Mouse (Mus musculus): ENCODE data around the gene Cdhr3.
"Not testable (repeated sequence)": the region's sequence is repeated elsewhere in the genome, so short reads cannot be mapped to it uniquely, and the experiment has no call there.

Gene Cdhr3

GRCm38 (mm10) chr12:33076309-33076708 lies 16.4 kb downstream of the Cdhr3 start:
- DNase-seq (ENCODE audit: low read depth, low spot score): no peak

- DNase-seq (ENCODE audit: low read depth, low spot score): no peak
Measured at GRCm38 (mm10) chr12:33071901-33072672, 20.6 kb downstream of the Cdhr3 start.

GRCm38 (mm10) chr12:33068977-33069376 lies 23.7 kb downstream of the Cdhr3 start:
- DNase-seq (ENCODE audit: low read depth, low spot score): no peak

DNA sequence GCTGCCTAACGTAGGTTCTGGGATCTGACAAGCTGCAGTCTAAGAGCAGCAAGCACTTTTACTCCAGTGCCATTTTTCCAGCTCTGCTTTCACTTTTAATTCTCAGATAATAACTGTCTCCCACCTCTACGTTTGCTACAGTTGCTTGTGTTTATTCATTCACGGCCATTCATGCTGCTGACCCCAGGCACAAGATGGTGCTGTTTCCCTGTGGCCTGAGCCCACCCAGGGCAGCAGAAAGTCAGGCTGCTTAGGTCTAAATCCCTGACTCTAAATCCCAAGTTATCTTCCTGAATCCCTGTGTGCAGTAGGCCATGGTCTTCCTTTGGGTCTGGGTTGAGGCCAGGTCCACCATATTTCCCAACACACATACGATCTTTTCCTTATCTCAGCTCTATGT lies 26.3 kb downstream of the Cdhr3 start:
- no peak for DNase-seq (ENCODE audit: low read depth, low spot score)

DNA sequence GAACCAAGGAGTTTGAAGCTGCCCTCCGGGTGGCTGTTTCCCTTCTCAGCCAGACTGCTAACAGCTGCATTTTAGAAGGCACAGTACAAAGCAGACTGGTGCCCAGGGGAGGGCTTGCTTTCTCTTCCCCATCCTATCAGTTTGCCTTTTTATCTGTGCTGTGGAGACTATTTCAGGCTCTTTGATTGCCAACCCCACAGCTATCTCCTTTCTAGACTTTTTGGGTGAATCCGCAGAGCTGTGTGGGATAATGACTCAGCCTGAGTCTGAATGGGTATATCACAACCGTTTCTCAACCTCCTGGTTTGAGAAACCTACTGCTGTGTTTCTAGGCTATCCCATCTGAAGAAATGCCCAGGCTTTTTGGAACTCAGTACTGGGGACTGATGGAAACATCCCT lies 27.5 kb downstream of the Cdhr3 start:
- no peak for DNase-seq (ENCODE audit: low read depth, low spot score)

DNA sequence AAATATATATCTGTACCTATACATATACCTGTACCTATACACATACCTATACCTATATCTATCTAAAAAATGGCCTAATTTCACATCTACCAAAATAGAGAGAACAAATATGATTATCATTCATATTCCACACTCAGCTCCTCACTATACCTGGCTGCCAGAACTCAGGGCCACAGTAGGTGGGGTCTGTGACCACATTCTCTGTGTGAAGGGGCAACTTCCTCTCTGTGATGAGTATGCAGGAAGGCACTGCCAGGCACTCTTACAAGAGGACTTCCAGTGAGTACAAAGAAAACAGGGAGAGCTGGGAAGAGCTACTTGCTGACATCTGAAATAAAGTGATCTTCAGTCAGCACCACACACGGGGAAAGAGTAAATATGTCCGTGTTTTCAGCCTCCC lies 28.4 kb downstream of the Cdhr3 start:
- no peak for DNase-seq (ENCODE audit: low read depth, low spot score)

DNA sequence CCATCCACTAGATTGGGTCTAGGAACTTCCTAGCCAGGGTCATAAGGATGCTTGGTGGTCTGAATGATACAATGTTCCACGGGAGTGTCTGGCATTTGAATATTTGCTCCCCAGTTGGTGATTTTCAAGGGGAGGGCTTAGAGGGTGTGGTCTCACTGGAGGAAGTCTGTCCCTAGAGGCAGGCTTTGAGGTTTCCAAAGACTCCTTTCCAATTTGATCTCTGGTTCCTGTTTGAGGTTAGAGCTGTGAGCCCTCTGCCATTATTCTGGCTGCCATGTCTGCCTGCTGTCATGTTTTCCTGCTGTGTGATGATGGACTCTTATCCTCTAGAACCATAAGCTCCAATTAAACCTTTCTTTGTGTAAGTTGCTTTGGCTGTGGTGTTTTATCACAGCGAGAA lies 29.4 kb downstream of the Cdhr3 start:
- no peak for DNase-seq (ENCODE audit: low read depth, low spot score)

- DNase-seq (ENCODE audit: low read depth, low spot score): not testable (repeated sequence)
Measured at GRCm38 (mm10) chr12:33062379-33062778, 30.3 kb downstream of the Cdhr3 start.

- DNase-seq (ENCODE audit: low read depth, low spot score): no peak
Measured at GRCm38 (mm10) chr12:33061651-33062050, 31.0 kb downstream of the Cdhr3 start.

GRCm38 (mm10) chr12:33057231-33058048 lies 35.2 kb downstream of the Cdhr3 start:
- no peak for DNase-seq (ENCODE audit: low read depth, low spot score)

DNA sequence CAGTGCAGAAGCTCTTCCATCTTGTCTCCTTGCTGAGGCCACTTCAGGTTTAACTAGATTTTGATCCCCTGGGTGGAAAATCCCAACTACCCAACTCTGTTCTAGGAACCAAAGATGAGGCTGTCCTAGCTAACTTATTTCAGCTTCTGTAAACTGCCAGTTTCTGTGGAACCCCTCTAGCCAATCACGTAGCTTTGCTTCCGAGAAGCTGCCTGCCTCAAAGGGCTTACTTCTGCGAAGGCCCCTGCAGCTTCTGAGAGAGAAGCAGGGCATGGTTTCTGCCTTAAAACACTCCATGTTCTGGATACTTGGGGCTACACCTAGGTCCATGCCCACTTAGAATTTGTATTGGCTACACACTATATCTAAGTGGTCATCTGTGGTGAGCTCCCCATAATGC lies 36.1 kb downstream of the Cdhr3 start:
- no peak for DNase-seq (ENCODE audit: low read depth, low spot score)

DNA sequence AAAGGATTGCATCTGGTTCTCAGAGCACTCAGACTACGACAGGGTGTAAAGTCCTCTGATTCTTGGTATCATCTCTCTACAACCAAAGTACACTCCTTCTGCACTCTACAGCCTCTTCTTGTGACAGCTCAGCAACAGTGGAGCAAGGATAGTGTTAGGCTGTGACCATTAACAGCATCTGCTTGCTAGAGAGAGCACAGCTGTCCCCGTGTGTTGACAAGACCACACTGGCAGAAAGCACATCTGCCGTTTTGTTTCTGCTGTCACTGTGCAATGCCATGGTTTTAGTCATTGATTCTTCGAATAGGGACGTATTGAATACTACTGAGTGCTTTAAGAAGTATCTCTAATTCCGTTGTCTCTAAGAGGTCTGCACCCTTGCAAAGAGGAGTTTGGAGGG lies 36.6 kb downstream of the Cdhr3 start:
- DNase-seq (ENCODE audit: low read depth, low spot score): no peak

GRCm38 (mm10) chr12:33053746-33054145 lies 38.9 kb downstream of the Cdhr3 start:
- peak; percentile 30 for DNase-seq (ENCODE audit: low read depth, low spot score)

DNA sequence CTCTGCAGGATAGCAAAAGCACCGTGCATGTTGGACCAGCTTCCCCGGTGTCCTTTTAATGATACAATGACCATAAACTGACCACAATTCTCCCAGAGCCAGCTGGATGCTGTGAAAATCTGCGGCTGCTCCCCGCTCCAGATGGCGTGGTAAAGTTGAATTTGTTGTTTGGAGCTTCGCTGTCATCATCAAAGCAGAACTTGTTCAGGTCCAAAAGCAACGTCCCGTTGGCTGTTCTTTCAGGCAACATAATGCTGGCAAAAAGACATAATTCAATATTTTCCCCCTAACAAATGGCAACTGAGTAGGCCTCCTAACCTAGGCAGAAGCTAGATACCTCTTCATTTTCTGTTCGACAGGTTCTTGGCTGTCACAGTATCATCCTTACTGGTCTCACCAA lies 39.4 kb downstream of the Cdhr3 start:
- no peak for DNase-seq (ENCODE audit: low read depth, low spot score)

DNA sequence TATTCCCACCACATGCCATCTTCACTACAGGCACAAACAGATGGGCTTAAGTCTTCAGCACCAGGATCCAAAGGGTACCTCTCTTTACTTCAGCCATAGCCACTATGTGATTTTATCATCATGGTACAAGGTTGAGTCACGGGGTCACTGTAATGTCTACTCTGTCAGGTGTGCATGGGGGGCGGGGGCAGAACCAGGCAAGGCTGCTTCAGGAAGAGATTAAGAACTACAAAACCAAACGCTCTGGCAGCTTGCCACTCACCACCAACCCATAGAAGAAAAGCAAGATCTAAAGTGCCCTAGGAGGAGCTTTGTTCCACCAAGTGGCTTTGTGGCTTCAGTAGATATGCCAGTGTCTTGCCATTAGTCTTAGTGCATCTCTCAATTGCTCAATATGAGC lies 44.3 kb downstream of the Cdhr3 start:
- DNase-seq (ENCODE audit: low read depth, low spot score): no peak

- no peak for DNase-seq (ENCODE audit: low read depth, low spot score)
Measured at GRCm38 (mm10) chr12:33046434-33046833, 46.2 kb downstream of the Cdhr3 start.

- DNase-seq (ENCODE audit: low read depth, low spot score): no peak
Measured at GRCm38 (mm10) chr12:33045533-33046361, 46.9 kb downstream of the Cdhr3 start.

DNA sequence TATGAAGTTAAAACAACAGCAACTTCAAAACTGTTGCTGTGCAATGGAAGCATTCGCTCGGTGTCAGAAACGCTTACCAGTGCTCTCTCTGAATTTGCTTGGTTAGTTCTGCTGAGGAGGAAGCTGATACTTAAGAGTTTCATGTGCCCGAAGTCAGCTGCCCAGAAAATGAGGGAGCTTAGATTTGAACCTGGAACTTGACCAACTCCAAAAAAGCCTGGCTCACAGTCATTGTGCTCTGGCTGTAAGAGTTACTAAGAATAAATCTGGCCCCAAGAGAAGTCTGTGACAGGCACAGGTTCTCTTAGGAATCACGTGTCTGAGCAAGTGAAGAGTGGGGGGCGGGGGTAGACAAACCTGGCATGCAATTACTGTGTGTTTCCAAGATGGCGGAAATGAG lies 51.2 kb downstream of the Cdhr3 start:
- DNase-seq (ENCODE audit: low read depth, low spot score): no peak

GRCm38 (mm10) chr12:33040811-33041210 lies 51.9 kb downstream of the Cdhr3 start:
- DNase-seq (ENCODE audit: low read depth, low spot score): no peak

DNA sequence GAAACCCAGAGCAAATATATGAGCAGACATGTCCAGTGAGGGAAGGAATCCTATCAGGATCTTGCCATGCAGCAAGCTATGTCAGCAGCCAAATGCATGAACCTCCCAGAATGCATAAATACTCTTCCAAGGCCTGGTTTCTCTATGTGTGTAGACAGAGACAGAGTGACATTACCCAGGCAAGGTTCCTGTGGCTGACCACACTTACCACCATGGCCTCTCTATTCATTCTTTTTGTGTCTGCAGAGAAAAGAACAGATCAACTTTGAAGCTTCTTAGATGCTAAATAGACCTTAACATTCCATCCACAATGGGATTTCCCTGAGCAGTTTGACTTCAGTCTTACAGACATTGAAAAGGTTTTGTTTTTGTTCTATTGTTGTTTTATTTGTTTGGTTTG lies 54.0 kb downstream of the Cdhr3 start:
- no peak for DNase-seq (ENCODE audit: low read depth, low spot score)

DNA sequence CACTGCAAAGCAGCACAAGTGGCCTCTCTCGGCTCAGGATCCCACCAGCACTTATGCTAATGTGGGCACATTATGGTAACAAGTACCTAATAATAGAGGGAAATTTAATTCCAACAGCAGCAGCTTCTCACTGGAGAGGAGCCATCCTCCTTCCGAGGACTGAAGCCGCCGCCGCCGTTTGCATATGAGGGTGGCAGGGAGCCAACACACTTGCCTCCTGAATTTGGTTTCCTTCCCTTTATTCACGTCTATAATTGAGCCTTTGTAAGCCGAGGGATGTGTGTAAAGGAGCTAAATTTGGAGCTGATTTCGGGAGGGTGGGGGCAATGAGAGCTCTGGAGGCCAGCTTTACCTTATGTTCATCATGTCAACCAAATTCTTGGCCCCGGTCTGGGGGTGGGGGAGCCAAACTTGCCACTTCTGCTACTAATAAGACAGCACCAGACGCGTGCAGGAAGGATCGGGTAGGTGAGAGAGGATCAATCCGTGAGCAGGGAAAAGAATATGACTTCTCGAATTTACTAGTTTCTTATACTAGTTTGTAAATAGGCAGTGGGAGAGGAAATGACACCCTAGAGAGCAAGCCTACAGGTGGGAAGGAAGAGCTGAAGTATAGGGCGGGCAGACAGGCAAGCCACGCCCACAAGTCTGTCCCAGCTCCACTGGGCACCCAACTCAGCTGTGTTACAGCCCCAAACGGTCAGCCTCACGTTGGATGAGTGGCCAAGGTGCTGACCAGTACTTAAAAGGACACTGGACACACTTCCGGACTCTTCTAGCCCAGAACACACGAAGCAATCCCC lies 56.8 kb downstream of the Cdhr3 start:
- DNase-seq (ENCODE audit: low read depth, low spot score): peak; percentile 62

All from ES-CJ7 (cell line).